Mouse (Mus musculus) midbrain, embryonic 11.5 days (tissue): Measurements from ENCODE around the gene Coq8b. TPM values are rescaled to one million over a fixed set of nuclear protein-coding genes. Genes with fewer than 3 reads are reported as not detected.

Experiments
- ATAC-seq: fragments of 200-750 bp; cut with Nextera tagmentation; 2 replicates; pipeline ENCODE4 v1.8.0; 2017; ENCODE audit warnings: moderate TSS enrichment, moderate library complexity; ENCODE audit not compliant: low FRiP score
- DNase-seq: peaks from one replicate; pipeline ENCODE4 v3.0.0; 2015; ENCODE audit warnings: low spot score; ENCODE audit errors: missing footprints
- H3K27ac ChIP-seq: fragments of 300-500 bp; sonication (generic); 2 replicates; pipeline ENCODE4 v1.5.1; 2014; ENCODE audit warnings: low read depth, low read length
- H3K27me3 ChIP-seq: fragments of 300-500 bp; sonication (generic); 2 replicates; pipeline ENCODE4 v1.6.1; 2014; ENCODE audit warnings: mild to moderate bottlenecking, low read length, moderate library complexity, mixed read lengths; ENCODE audit not compliant: control insufficient read depth, insufficient read depth
- H3K36me3 ChIP-seq: fragments of 300-500 bp; sonication (generic); 2 replicates; pipeline ENCODE4 v1.6.1; 2014; ENCODE audit warnings: mild to moderate bottlenecking, low read length, moderate library complexity, mixed read lengths; ENCODE audit not compliant: control insufficient read depth, insufficient read depth
- H3K4me1 ChIP-seq: fragments of 300-500 bp; sonication (generic); 2 replicates; pipeline ENCODE4 v1.6.1; 2014; ENCODE audit warnings: low read length; ENCODE audit not compliant: control insufficient read depth, insufficient read depth
- H3K4me2 ChIP-seq: fragments of 300-500 bp; sonication (generic); 2 replicates; pipeline ENCODE4 v1.6.1; 2014; ENCODE audit warnings: mild to moderate bottlenecking, moderate library complexity
- H3K4me3 ChIP-seq: fragments of 300-500 bp; sonication (generic); 2 replicates; pipeline ENCODE4 v1.5.1; 2014; ENCODE audit warnings: low read depth, low read length
- H3K9ac ChIP-seq: fragments of 300-500 bp; sonication (generic); 2 replicates; pipeline ENCODE4 v1.6.1; 2014; ENCODE audit warnings: low read length
- H3K9me3 ChIP-seq: fragments of 300-500 bp; sonication (generic); 2 replicates; pipeline ENCODE4 v1.6.1; 2016; ENCODE audit warnings: low read length; ENCODE audit not compliant: control insufficient read depth
- WGBS: fragments of 180-500 bp; shearing (Covaris S2); extraction: QIAGEN DNeasy Blood & Tissue Kit; methylation state at CpG from one replicate; pipeline ENCODE4 v1.1.7; 2014; 5-methylcytosine and 5-hydroxymethylcytosine counted together
- microRNA counts: library from miRNA; unstranded; fragments of <30 nt; microRNA quantifications from one replicate; lab custom pipeline; 2015
- microRNA-seq: library from miRNA; unstranded; fragments of <30 nt; microRNA quantifications from one replicate; pipeline ENCODE4, GENCODE M21; 2017
- polyA plus RNA-seq: library from polyadenylated mRNA; unstranded; fragments of >200 nt; fragmentation: Nextera tagmentation; extraction: Ambion mirVana; gene quantifications from 2 replicates; pipeline ENCODE4 v1.2.1, GENCODE M21; 2014

Coq8b gene
- polyA plus RNA-seq, 1 experiment from 2014 or later, result 16.6 TPM

DNA sequence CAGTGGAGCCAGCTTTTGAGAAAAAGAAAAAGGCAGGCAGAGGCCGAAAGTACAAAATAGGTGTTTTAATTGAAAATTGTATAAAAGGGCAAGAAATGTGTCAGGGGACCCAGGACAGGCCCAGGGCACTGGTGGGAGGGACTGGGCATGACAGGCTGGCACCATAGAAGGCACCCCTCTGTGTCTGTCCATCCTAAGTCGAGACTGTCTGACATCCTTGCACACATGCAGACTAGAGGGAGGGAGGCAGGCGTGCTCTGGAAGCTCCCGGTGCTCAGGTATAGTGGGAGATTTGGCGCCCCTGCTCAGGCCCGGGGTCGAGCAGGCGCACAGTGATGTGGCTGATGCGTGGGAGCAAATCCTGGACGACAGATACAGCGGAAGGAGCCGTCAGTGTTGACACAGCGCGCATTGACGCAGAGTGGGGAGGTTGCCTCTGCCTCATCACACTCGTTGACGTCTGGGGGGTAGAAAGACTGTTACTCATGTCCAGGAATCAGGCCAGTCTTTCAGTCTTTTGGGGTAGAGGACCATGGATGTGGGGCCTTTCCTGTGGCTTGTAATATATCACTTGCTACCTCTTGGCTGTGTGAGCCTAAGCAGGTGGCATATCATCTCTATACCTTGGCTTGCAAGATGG lies 72.4 kb downstream of the Coq8b start:
- H3K4me3 ChIP-seq, result no peak overlapping the region
- ATAC-seq (no peak), DNase-seq (no peak)
- H3K27ac ChIP-seq, result no peak overlapping the region
- H3K36me3 ChIP-seq, result no peaks in the 10 kb centered on the region
- peaks cover 10% of the 10 kb centered on the region for H3K27me3 ChIP-seq
- H3K4me2 ChIP-seq, result no peak overlapping the region
- H3K9me3 ChIP-seq, result no peaks in the 10 kb centered on the region
- H3K9ac ChIP-seq, result no peak overlapping the region
- peaks cover 4% of the 10 kb centered on the region for H3K4me1 ChIP-seq
- 87% methylated on average over 17 of the region's 17 CpGs for WGBS

DNA sequence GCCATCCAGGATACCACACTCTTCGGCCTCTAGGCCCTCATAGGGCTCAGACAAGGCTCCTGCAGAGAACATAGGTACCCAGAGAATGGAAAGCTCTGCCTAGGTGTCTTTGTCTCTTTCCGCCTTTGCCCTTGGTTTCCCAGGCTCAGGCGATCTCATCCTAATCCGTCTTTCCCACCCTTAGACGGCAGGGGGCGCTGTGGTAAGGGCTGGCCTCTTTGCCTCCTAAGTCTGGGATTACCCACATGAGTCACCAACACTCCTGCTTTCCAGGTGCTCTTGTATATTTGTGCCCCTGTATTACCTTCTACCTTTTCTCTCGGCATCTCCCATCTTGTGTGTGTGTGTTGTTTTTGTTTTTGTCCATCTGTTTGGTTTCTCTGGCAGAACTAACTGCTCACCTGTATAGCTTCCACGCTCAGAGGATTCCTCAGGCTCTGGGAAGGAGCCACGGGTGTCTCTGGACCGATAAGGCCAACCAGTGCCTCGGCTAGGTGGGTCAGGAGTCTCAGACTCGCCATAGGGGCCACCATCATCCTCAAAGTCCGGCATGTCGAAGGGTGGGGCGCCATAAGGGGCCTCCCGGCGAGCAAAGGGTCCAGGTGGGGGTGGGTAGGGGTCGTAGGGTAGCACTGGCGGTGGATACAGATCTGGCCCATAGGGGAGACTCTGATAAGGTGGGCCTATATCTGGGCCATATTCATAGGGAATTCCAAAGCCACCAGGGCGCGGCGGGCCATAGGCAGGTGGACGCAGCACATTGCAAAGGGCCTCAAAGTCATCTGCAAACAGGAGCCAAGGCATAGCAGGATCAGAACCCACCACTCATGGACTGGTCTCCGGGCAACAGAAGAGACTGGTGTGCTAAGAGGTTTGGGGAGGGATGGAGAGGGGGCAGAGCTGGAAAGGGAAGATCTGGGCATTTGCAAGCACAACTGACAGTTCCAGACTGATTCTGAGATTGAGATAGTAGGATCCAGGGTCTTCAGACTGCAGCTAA lies 73.6 kb downstream of the Coq8b start:
- H3K4me1 ChIP-seq, result peaks cover 8% of the 10 kb centered on the region
- 74% methylated on average over 24 of the region's 24 CpGs for WGBS

DNA sequence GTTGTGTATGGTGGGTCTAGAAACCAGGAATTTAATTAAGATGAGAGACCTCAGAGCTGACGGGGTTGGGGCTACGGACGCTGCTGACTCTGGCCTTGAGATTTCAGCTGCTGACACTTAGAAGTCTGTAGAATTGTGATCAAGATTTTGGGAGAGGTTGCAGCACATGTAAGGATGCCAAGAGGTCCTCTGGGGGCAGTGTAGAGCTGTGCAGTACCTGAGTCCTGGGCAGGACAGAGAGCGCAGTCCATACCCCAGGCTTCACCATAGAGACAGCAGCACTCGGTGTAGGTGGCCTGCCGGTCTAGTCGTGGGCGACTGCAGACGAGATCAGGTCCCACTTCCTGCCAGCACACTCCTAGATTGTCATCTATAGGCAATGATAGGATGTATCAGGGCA lies 74.7 kb downstream of the Coq8b start:
- no peak overlapping the region for H3K27ac ChIP-seq
- DNase-seq (no peak), ATAC-seq (no peak)
- 52% methylated on average over 9 of the region's 9 CpGs for WGBS
- H3K9me3 ChIP-seq, result no peaks in the 10 kb centered on the region
- H3K4me3 ChIP-seq, result no peak overlapping the region
- peaks cover 13% of the 10 kb centered on the region for H3K27me3 ChIP-seq
- H3K9ac ChIP-seq, result no peak overlapping the region
- H3K4me1 ChIP-seq, result peaks cover 8% of the 10 kb centered on the region
- H3K4me2 ChIP-seq, result no peak overlapping the region
- H3K36me3 ChIP-seq, result no peaks in the 10 kb centered on the region

More for the DNA sequence above, 73.6 kb downstream of the Coq8b start:
- H3K9ac ChIP-seq, result no peak overlapping the region
- ATAC-seq (no peak), DNase-seq (peak; percentile 90)
- peaks cover 13% of the 10 kb centered on the region for H3K27me3 ChIP-seq
- no peak overlapping the region for H3K4me3 ChIP-seq
- H3K4me2 ChIP-seq, result no peak overlapping the region
- H3K27ac ChIP-seq, result no peak overlapping the region
- no peaks in the 10 kb centered on the region for H3K9me3 ChIP-seq
- H3K36me3 ChIP-seq, result no peaks in the 10 kb centered on the region

MicroRNAs encoded within 50 kb of the gene (microRNA counts, 519-probe panel; counts per million panel counts)
- microRNA mmu-miR-1191 (lab: Ali Mortazavi, UCI), result not detected

Small RNA genes within 50 kb of the gene (microRNA-seq; reads per million reads assigned to microRNA genes)
- 1.9 reads per million, percentile 3 among the genes with 10 or more reads in this experiment for gene Mir1191

Other genes with a start within 250 kb of the Coq8b start
- gene Cyp2a12, start 203.9 kb upstream of the Coq8b start, polyA plus RNA-seq, result not detected in 2 replicates
- gene Cyp2f2, start 113.1 kb upstream of the Coq8b start, polyA plus RNA-seq, result not detected in 2 replicates
- 0.11 and 0.19 TPM in 2 replicates for gene Cyp2t4, start 79.3 kb upstream of the Coq8b start, polyA plus RNA-seq
- 36.4 and 43.5 TPM in 2 replicates for gene Egln2, start 66.2 kb upstream of the Coq8b start, polyA plus RNA-seq
- gene Rab4b, start 54.1 kb upstream of the Coq8b start, polyA plus RNA-seq, result 57.4 and 59.1 TPM in 2 replicates
- not detected in 2 replicates for gene Gm21983, start 51.9 kb upstream of the Coq8b start, polyA plus RNA-seq
- gene Mia, start 51.9 kb upstream of the Coq8b start, polyA plus RNA-seq, result 0.93 and 1.4 TPM in 2 replicates
- gene BC024978, start 37.2 kb upstream of the Coq8b start, polyA plus RNA-seq, result 4.0 and 4.1 TPM in 2 replicates
- 339 and 364 TPM in 2 replicates for gene Snrpa, start 36.8 kb upstream of the Coq8b start, polyA plus RNA-seq
- gene Itpkc, start 4.4 kb upstream of the Coq8b start, polyA plus RNA-seq, result 5.0 and 6.6 TPM in 2 replicates
- gene Numbl, start 25.4 kb downstream of the Coq8b start, polyA plus RNA-seq, result 16.9 and 17.7 TPM in 2 replicates
- gene Ltbp4, start 104.7 kb downstream of the Coq8b start, polyA plus RNA-seq, result 2.9 and 5.8 TPM in 2 replicates
- gene Shkbp1, start 123.0 kb downstream of the Coq8b start, polyA plus RNA-seq, result 45.9 and 50.7 TPM in 2 replicates
- gene Gm20479, start 124.4 kb downstream of the Coq8b start, polyA plus RNA-seq, result not detected in 2 replicates
- 0.08 and 0.31 TPM in 2 replicates for gene Sptbn4, start 214.7 kb downstream of the Coq8b start, polyA plus RNA-seq
- 33.1 and 39.5 TPM in 2 replicates for gene Blvrb, start 215.0 kb downstream of the Coq8b start, polyA plus RNA-seq
- gene Sertad3, start 240.7 kb downstream of the Coq8b start, polyA plus RNA-seq, result 20.3 and 22.0 TPM in 2 replicates